Mouse (Mus musculus) kidney, embryonic 14.5 days (tissue): Measurements from ENCODE around the gene Olfr1322. TPM values are rescaled to one million over a fixed set of nuclear protein-coding genes. Genes with fewer than 3 reads are reported as not detected.

Experiments used
- ATAC-seq: fragments of 200-750 bp; cut with Nextera tagmentation; 2 replicates; pipeline ENCODE4 v1.8.0; 2017; ENCODE audit warnings: moderate number of reproducible peaks, mild to moderate bottlenecking, moderate TSS enrichment, moderate library complexity; ENCODE audit not compliant: low FRiP score, low TSS enrichment
- H3K27ac ChIP-seq: fragments of 300-500 bp; sonication (generic); 2 replicates; pipeline ENCODE4 v1.5.1; 2014; ENCODE audit warnings: low read depth, mild to moderate bottlenecking, low read length, moderate library complexity, mixed read lengths
- H3K27me3 ChIP-seq: fragments of 300-500 bp; sonication (generic); 2 replicates; pipeline ENCODE4 v1.6.1; 2014; ENCODE audit warnings: mild to moderate bottlenecking, low read length; ENCODE audit not compliant: control insufficient read depth, insufficient read depth
- H3K36me3 ChIP-seq: fragments of 300-500 bp; sonication (generic); 2 replicates; pipeline ENCODE4 v1.6.1; 2014; ENCODE audit warnings: low read length, mixed read lengths; ENCODE audit not compliant: control insufficient read depth, insufficient read depth
- H3K4me1 ChIP-seq: fragments of 300-500 bp; sonication (generic); 2 replicates; pipeline ENCODE4 v1.6.1; 2014; ENCODE audit warnings: low read length, mixed read lengths; ENCODE audit not compliant: control insufficient read depth, insufficient read depth
- H3K4me2 ChIP-seq: fragments of 300-500 bp; sonication (generic); replicated peaks from 2 replicates; pipeline ENCODE4 v1.6.1; 2014; ENCODE audit warnings: low read depth, mild to moderate bottlenecking, low read length
- H3K4me3 ChIP-seq: fragments of 300-500 bp; sonication (generic); 2 replicates; pipeline ENCODE4 v1.5.1; 2014; ENCODE audit warnings: mild to moderate bottlenecking, low read length
- H3K9ac ChIP-seq: fragments of 300-500 bp; sonication (generic); 2 replicates; pipeline ENCODE4 v1.6.1; 2014; ENCODE audit warnings: low read depth, mild to moderate bottlenecking, low read length, moderate library complexity
- H3K9me3 ChIP-seq: fragments of 300-500 bp; sonication (generic); 2 replicates; pipeline ENCODE4 v1.6.1; 2016; ENCODE audit warnings: low read length; ENCODE audit not compliant: control insufficient read depth
- WGBS: fragments of 180-500 bp; shearing (Covaris S2); extraction: QIAGEN DNeasy Blood & Tissue Kit; methylation state at CpG from one replicate; pipeline ENCODE4 v1.1.7; 2014; 5-methylcytosine and 5-hydroxymethylcytosine counted together
- polyA plus RNA-seq: library from polyadenylated mRNA; unstranded; fragments of >200 nt; fragmentation: Nextera tagmentation; extraction: Ambion mirVana; gene quantifications from 2 replicates; pipeline ENCODE4 v1.2.1, GENCODE M21; 2014

Olfr1322 gene
- polyA plus RNA-seq, result not detected in 2 replicates

DNA sequence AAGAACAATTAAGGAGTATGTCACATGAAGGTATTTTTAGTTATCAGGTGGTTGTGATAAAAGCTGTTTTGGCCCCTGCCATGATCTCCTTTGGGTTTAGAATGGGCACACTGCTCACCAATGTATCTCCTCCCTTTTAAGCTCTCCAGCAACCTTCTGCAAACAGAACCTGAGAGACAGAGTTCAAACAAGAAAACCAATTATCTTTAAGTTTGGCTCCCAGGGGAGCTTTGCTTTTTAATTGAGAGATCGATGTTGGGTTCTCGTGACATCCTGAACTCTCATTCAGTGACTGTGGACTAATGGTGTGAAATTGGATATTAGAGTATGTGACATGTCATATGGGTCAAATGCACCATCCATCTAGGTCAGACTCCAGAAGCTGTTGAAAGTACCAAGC, at the start of gene Olfr1322:
Olfr1322 (minus strand) TSS at position 101 of the 400 bp plus-strand sequence.
- WGBS, result 49% methylated on average over 2 of the region's 2 CpGs

DNA sequence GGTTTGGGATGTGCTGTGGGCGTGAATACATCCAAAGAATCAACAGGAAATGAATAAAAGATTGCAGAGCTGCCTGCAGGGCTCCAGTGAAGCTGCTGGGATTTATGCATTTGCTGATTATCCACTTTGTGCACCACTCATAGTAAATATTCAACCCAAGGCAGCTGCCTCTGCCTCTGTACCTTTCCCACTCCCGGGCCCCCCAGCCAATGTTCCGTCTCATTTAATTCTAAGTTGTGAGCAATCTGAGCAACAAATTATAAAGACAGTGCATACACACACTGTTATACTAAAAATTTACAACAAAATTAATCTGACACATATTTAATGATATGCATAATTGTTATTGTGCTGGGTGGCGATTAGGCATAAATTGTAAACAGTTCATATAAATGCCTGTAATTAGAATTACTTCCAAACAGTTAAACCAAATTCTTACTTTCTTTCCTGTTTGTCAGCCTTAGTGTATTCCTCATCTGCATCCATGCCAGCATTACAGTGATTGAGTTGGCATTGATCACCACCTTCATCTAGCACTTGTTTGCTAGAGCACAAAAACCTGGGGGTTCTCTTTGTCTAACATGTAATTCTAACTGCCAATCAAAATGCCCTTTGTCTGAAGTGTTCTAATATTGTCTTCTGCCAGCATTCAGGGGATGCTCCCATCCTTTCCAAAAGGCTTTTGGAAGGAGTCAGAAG, 13.5 kb downstream of the Olfr1322 start:
- no peak for ATAC-seq
- no peaks in the 10 kb centered on the region for H3K4me1 ChIP-seq
- no peak overlapping the region for H3K4me2 ChIP-seq
- no peaks in the 10 kb centered on the region for H3K9me3 ChIP-seq
- H3K36me3 ChIP-seq, result no peaks in the 10 kb centered on the region
- no peak overlapping the region for H3K4me3 ChIP-seq
- 56% methylated on average over 4 of the region's 4 CpGs for WGBS
- H3K27me3 ChIP-seq, result no peaks in the 10 kb centered on the region
- H3K27ac ChIP-seq, result no peak overlapping the region
- H3K9ac ChIP-seq, result no peak overlapping the region

More for the DNA sequence above, at the start of gene Olfr1322:
- no peak within 1 kb of the TSS for H3K4me2 ChIP-seq
- no peak for ATAC-seq
- H3K36me3 ChIP-seq, result no peaks in the 10 kb centered on the region
- no peak within 1 kb of the TSS for H3K4me3 ChIP-seq
- no peaks in the 10 kb centered on the region for H3K9me3 ChIP-seq
- no peaks in the 10 kb centered on the region for H3K4me1 ChIP-seq
- H3K27me3 ChIP-seq, result no peaks in the 10 kb centered on the region
- H3K27ac ChIP-seq, result no peak within 1 kb of the TSS
- no peak within 1 kb of the TSS for H3K9ac ChIP-seq

Other genes with a start within 250 kb of the Olfr1322 start
- not detected in 2 replicates for gene Olfr1320, start 219.2 kb downstream of the Olfr1322 start, polyA plus RNA-seq
- gene Olfr1321, start 156.4 kb downstream of the Olfr1322 start, polyA plus RNA-seq, result not detected in 2 replicates
- 4.2 and 5.4 TPM in 2 replicates for gene Igsf1, start 93.7 kb downstream of the Olfr1322 start, polyA plus RNA-seq
- not detected in 2 replicates for gene Olfr1323, start 127.9 kb upstream of the Olfr1322 start, polyA plus RNA-seq